Mouse (Mus musculus) lung, embryonic 15.5 days (tissue): ENCODE results near the gene Mapk8ip2. TPM values are rescaled to one million over a fixed set of nuclear protein-coding genes. Genes with fewer than 3 reads are reported as not detected.

Experiments
- ATAC-seq: fragments of 200-750 bp; cut with Nextera tagmentation; 2 replicates; pipeline ENCODE4 v1.8.0; 2017; ENCODE audit warnings: moderate number of reproducible peaks, borderline replicate concordance; ENCODE audit not compliant: low FRiP score, low TSS enrichment; ENCODE audit errors: extremely low read depth
- H3K27ac ChIP-seq: fragments of 300-500 bp; sonication (generic); 2 replicates; pipeline ENCODE4 v1.5.1; 2015; ENCODE audit warnings: moderate library complexity, mild to moderate bottlenecking, inconsistent platforms
- H3K27me3 ChIP-seq: fragments of 300-500 bp; sonication (generic); 2 replicates; pipeline ENCODE4 v1.6.1; 2015; ENCODE audit warnings: inconsistent platforms
- H3K36me3 ChIP-seq: fragments of 300-500 bp; sonication (generic); 2 replicates; pipeline ENCODE4 v1.6.1; 2015; ENCODE audit warnings: inconsistent platforms
- H3K4me1 ChIP-seq: fragments of 300-500 bp; sonication (generic); 2 replicates; pipeline ENCODE4 v1.6.1; 2015; ENCODE audit warnings: inconsistent platforms
- H3K4me2 ChIP-seq: fragments of 300-500 bp; sonication (generic); 2 replicates; pipeline ENCODE4 v1.6.1; 2015; ENCODE audit warnings: inconsistent platforms, mild to moderate bottlenecking, moderate library complexity
- H3K4me3 ChIP-seq: fragments of 300-500 bp; sonication (generic); 2 replicates; pipeline ENCODE4 v1.5.1; 2015; ENCODE audit warnings: mild to moderate bottlenecking, inconsistent platforms
- H3K9ac ChIP-seq: fragments of 300-500 bp; sonication (generic); 2 replicates; pipeline ENCODE4 v1.6.1; 2015; ENCODE audit warnings: inconsistent platforms
- H3K9me3 ChIP-seq: fragments of 300-500 bp; sonication (generic); 2 replicates; pipeline ENCODE4 v1.6.1; 2016; ENCODE audit warnings: inconsistent platforms
- WGBS: fragments of 180-500 bp; shearing (Covaris S2); methylation state at CpG from one replicate; pipeline ENCODE4 v1.1.7; 2015; 5-methylcytosine and 5-hydroxymethylcytosine counted together
- polyA plus RNA-seq: library from polyadenylated mRNA; unstranded; fragments of >200 nt; fragmentation: Nextera tagmentation; extraction: Ambion mirVana; gene quantifications from 2 replicates; pipeline ENCODE4 v1.2.1, GENCODE M21; 2015

Gene Mapk8ip2
- polyA plus RNA-seq, 1 experiment from 2014 or later: 0.97 TPM

- WGBS: 53% methylated on average over 6 of the region's 6 CpGs
- Histone ChIP-seq H3K27ac (no peak overlapping the region), H3K4me2 (no peak overlapping the region), H3K4me1 (peaks cover 12% of the 10 kb centered on the region), H3K9ac (no peak overlapping the region), H3K9me3 (no peaks in the 10 kb centered on the region), H3K36me3 (no peaks in the 10 kb centered on the region), H3K4me3 (no peak overlapping the region), H3K27me3 (peaks cover 47% of the 10 kb centered on the region)
- no peak for ATAC-seq
Observed at GRCm38 (mm10) chr15:89455642-89456041, 1.9 kb downstream of the Mapk8ip2 start.

GRCm38 (mm10) chr15:89458942-89459341 is 5.2 kb downstream of the Mapk8ip2 start:
- Histone ChIP-seq H3K9me3 (no peaks in the 10 kb centered on the region), H3K4me3 (no peak overlapping the region), H3K36me3 (no peaks in the 10 kb centered on the region), H3K27ac (no peak overlapping the region), H3K4me1 (peaks cover 6% of the 10 kb centered on the region), H3K27me3 (peaks cover 34% of the 10 kb centered on the region), H3K4me2 (no peak overlapping the region), H3K9ac (no peak overlapping the region)
- no peak for ATAC-seq
- 89% methylated on average over 15 of the region's 15 CpGs for WGBS

DNA sequence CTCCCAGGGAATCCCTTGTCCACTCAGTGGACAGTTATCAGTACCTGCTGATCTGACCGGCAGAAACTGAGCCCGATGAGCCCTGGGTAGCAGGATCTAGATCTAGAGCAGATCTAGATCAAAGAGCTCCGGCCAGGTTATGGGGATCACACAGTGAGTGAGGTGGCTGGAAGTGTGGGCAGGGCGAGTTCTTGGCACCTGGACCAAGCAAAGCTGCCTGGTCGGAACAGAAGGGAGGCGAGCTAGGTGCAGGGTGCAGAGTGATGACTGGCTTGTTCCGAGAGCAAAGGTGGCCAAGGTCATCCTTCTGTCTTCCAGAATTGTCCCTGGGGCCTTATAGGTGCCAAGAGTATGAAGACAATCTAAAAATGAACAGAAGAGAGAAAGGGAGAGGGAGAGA is 6.1 kb downstream of the Mapk8ip2 start:
- Histone ChIP-seq H3K36me3 (no peaks in the 10 kb centered on the region), H3K27me3 (peaks cover 25% of the 10 kb centered on the region), H3K4me3 (no peak overlapping the region), H3K9ac (no peak overlapping the region), H3K4me1 (no peaks in the 10 kb centered on the region), H3K9me3 (no peaks in the 10 kb centered on the region), H3K27ac (no peak overlapping the region), H3K4me2 (no peak overlapping the region)
- 70% methylated on average over 7 of the region's 7 CpGs for WGBS
- ATAC-seq: no peak

GRCm38 (mm10) chr15:89460298-89460697 is 6.6 kb downstream of the Mapk8ip2 start:
- H3K4me2 ChIP-seq: no peak overlapping the region
- no peaks in the 10 kb centered on the region for H3K9me3 ChIP-seq
- 56% methylated on average over 10 of the region's 10 CpGs for WGBS
- no peak for ATAC-seq
- no peak overlapping the region for H3K9ac ChIP-seq
- no peak overlapping the region for H3K27ac ChIP-seq
- H3K4me3 ChIP-seq: no peak overlapping the region
- no peaks in the 10 kb centered on the region for H3K4me1 ChIP-seq
- peaks cover 21% of the 10 kb centered on the region; the same call in 1 of the 2 replicates for H3K27me3 ChIP-seq
- no peaks in the 10 kb centered on the region for H3K36me3 ChIP-seq

DNA sequence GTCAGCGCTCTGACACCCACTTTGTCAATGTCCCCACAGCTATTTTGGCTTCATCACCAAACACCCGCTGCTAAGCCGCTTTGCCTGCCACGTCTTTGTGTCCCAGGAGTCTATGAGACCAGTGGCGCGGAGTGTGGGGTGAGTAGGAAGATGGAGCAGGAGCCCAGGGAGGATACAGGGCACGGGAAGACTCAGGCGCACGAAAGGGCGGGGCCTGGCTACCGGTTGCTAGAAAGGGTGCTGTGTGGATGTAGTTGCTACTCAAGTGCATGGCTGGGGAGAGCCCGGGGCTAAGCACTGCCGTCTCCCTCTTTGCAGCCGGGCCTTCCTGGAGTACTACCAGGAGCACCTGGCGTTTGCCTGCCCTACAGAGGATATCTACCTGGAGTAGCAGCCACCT is 7.6 kb downstream of the Mapk8ip2 start:
- Histone ChIP-seq H3K4me2 (no peak overlapping the region), H3K4me3 (no peak overlapping the region), H3K9ac (no peak overlapping the region), H3K4me1 (no peaks in the 10 kb centered on the region), H3K36me3 (no peaks in the 10 kb centered on the region), H3K27me3 (peaks cover 12% of the 10 kb centered on the region; the same call in 1 of the 2 replicates), H3K9me3 (no peaks in the 10 kb centered on the region), H3K27ac (no peak overlapping the region)
- WGBS: 60% methylated on average over 15 of the region's 15 CpGs
- ATAC-seq: no peak

- Histone ChIP-seq H3K36me3 (no peaks in the 10 kb centered on the region), H3K4me3 (no peak overlapping the region), H3K4me1 (no peaks in the 10 kb centered on the region), H3K27me3 (peaks cover 8% of the 10 kb centered on the region; the same call in 1 of the 2 replicates), H3K27ac (no peak overlapping the region), H3K9me3 (no peaks in the 10 kb centered on the region), H3K9ac (no peak overlapping the region), H3K4me2 (no peak overlapping the region)
- no peak for ATAC-seq
- WGBS: 70% methylated on average over 7 of the region's 7 CpGs
Observed at GRCm38 (mm10) chr15:89462176-89462575, 8.5 kb downstream of the Mapk8ip2 start.

- H3K9me3 ChIP-seq: no peaks in the 10 kb centered on the region
- ATAC-seq: no peak
- H3K9ac ChIP-seq: no peak overlapping the region
- no peak overlapping the region for H3K4me3 ChIP-seq
- no peak overlapping the region for H3K27ac ChIP-seq
- no peaks in the 10 kb centered on the region for H3K27me3 ChIP-seq
- 47% methylated on average over 5 of the region's 5 CpGs for WGBS
- H3K4me1 ChIP-seq: no peaks in the 10 kb centered on the region
- H3K4me2 ChIP-seq: no peak overlapping the region
- H3K36me3 ChIP-seq: no peaks in the 10 kb centered on the region
Observed at GRCm38 (mm10) chr15:89463334-89464235, 9.9 kb downstream of the Mapk8ip2 start.

DNA sequence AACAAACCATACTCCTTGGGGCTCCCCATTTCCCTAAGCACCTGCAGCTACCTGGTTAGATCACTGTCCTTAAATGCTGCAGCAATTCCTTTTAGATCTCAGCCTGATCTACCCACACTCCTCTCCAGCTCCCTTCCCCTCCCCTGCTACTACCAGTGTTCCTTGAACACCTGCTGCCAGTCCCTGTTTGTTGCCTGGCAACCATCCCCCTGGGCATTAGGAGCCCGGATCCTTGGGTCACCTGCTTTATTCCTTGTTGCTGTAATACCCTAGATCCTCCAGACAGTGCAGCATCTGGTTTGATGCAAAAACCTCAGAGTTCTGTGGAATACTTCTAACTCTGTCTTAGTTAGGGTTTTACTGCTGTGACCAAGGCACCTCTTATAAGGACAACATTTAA is 11.3 kb downstream of the Mapk8ip2 start:
- H3K36me3 ChIP-seq: no peaks in the 10 kb centered on the region
- H3K4me1 ChIP-seq: no peaks in the 10 kb centered on the region
- no peak overlapping the region for H3K27ac ChIP-seq
- no peaks in the 10 kb centered on the region for H3K9me3 ChIP-seq
- no peak overlapping the region for H3K9ac ChIP-seq
- ATAC-seq: no peak
- no peak overlapping the region for H3K4me2 ChIP-seq
- WGBS: 5% methylated on average over 1 of the region's 1 CpGs
- no peak overlapping the region for H3K4me3 ChIP-seq
- no peaks in the 10 kb centered on the region for H3K27me3 ChIP-seq

GRCm38 (mm10) chr15:89468577-89468976 is 14.9 kb downstream of the Mapk8ip2 start:
- Histone ChIP-seq H3K27ac (no peak overlapping the region), H3K9ac (no peak overlapping the region), H3K4me3 (no peak overlapping the region), H3K27me3 (no peaks in the 10 kb centered on the region), H3K4me2 (no peak overlapping the region), H3K9me3 (no peaks in the 10 kb centered on the region), H3K36me3 (no peaks in the 10 kb centered on the region), H3K4me1 (no peaks in the 10 kb centered on the region)
- no peak for ATAC-seq
- 32% methylated on average over 2 of the region's 2 CpGs for WGBS

DNA sequence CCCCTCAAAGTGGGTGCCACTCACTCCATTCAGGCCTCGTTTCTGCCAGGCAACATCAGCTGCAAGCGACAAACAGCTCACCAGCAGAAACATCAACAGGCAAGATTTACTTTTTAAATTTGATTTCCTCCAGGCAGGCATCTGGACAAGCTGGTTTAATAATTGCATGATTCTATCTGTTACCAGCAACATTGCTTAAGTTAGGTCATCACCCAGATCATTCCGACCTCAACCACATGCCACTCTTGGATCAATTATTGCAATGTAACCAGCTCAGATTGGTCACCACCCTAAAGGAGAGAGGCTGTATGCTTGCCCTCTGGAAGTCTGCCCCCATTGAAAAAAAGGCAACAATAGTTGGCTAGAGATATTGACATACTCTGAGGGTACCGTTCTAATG is 17.8 kb downstream of the Mapk8ip2 start:
- ATAC-seq: no peak
- H3K9ac ChIP-seq: no peak overlapping the region
- no peak overlapping the region for H3K4me3 ChIP-seq
- H3K4me2 ChIP-seq: no peak overlapping the region
- H3K27me3 ChIP-seq: no peaks in the 10 kb centered on the region
- 0 out of 2 replicates have a peak, but pooled peaks cover 4% of the 10 kb centered on the region for H3K4me1 ChIP-seq
- 77% methylated on average over 4 of the region's 4 CpGs for WGBS
- no peak overlapping the region for H3K27ac ChIP-seq
- H3K9me3 ChIP-seq: no peaks in the 10 kb centered on the region
- H3K36me3 ChIP-seq: no peaks in the 10 kb centered on the region

DNA sequence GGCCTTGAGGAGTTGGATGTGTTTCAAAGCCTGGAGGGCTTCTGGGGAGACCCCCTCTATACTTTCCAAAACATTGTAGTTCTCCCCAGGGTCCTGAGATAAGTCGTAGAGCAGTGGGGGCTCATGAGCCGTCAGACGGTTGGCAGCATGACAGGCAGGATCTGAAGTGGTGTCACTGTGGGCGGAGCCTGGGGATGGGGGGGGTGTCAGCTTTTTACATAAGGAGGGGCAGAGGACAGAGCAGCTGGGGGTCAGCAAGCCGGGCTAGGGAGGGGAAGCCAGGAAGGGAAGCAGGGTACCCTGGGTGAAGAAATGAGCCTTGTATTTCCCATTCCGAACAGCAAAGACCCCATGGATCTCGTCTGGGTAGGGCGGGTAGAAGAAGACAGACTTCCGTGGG is 19.7 kb downstream of the Mapk8ip2 start:
- Histone ChIP-seq H3K9ac (no peak overlapping the region), H3K4me1 (0 out of 2 replicates have a peak, but pooled peaks cover 4% of the 10 kb centered on the region), H3K4me3 (no peak overlapping the region), H3K4me2 (no peak overlapping the region), H3K36me3 (no peaks in the 10 kb centered on the region), H3K9me3 (no peaks in the 10 kb centered on the region), H3K27me3 (no peaks in the 10 kb centered on the region), H3K27ac (no peak overlapping the region)
- no peak for ATAC-seq
- WGBS: 78% methylated on average over 9 of the region's 9 CpGs

- Histone ChIP-seq H3K9ac (no peak overlapping the region), H3K36me3 (no peaks in the 10 kb centered on the region), H3K4me1 (0 out of 2 replicates have a peak, but pooled peaks cover 4% of the 10 kb centered on the region), H3K4me3 (no peak overlapping the region), H3K9me3 (no peaks in the 10 kb centered on the region), H3K27me3 (no peaks in the 10 kb centered on the region), H3K27ac (no peak overlapping the region), H3K4me2 (no peak overlapping the region)
- ATAC-seq: no peak
- 92% methylated on average over 8 of the region's 8 CpGs for WGBS
Observed at GRCm38 (mm10) chr15:89473921-89474320, 20.2 kb downstream of the Mapk8ip2 start.
